Mouse (Mus musculus): Measurements from ENCODE around the gene Sgsm1.

DNA sequence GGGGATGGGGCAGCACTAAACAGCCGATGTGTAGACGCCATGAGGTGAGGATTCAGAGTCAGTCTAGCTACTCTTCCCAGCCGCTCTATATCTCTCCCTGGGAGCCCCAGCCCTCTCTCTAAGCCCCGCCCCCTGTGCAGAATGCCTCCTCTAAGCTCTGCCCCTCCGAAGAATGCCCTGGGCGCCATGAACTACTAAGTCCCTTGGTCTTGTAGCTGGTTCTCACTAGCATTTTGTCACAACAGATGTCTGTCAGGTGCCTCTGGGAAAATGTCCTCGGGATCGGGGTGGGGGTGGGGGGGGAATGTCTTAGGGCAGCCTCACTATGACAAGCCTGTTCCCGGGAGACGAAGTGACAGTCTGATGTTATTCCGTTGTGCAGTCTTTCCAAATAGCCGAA lies 37.0 kb upstream of the Sgsm1 start:
- no peak for TF ChIP-seq GATA1 (IDR thresholded peaks at IDR 0.05; ENCODE audit: borderline replicate concordance, low read length)
- no peak for TF ChIP-seq FLI1 (IDR thresholded peaks at IDR 0.05; ENCODE audit: low read length)

Measured in megakaryocyte, embryonic 14.5 days (primary cell).